Mouse (Mus musculus) CH12.LX (cell line): ENCODE results near the gene Nop53.

Experiments used
- GABPA ChIP-seq: IDR thresholded peaks from 2 replicates; pipeline ENCODE4 v1.6.1; 2012; ENCODE audit warnings: low read depth, low read length, improper control_type of control experiment, inconsistent platforms; ENCODE audit not compliant: insufficient replicate concordance
- JUND ChIP-seq: conservative IDR thresholded peaks from 2 replicates; pipeline ENCODE4 v1.6.1; 2011; ENCODE audit warnings: low read depth, low read length, improper control_type of control experiment
- KAT2A ChIP-seq: IDR thresholded peaks from 2 replicates; pipeline ENCODE4 v1.6.1; 2012; ENCODE audit warnings: low read length, improper control_type of control experiment, inconsistent platforms; ENCODE audit not compliant: insufficient replicate concordance
- MAFK ChIP-seq: IDR thresholded peaks from 2 replicates; pipeline ENCODE4 v1.6.1; 2011; ENCODE audit warnings: low read length, improper control_type of control experiment; ENCODE audit not compliant: insufficient replicate concordance
- MEF2A ChIP-seq: IDR thresholded peaks from 2 replicates; pipeline ENCODE4 v1.6.1; 2014; ENCODE audit warnings: low read depth, mild to moderate bottlenecking, inconsistent platforms, low read length, improper control_type of control experiment, borderline replicate concordance
- MXI1 ChIP-seq: IDR thresholded peaks from 2 replicates; pipeline ENCODE4 v1.6.1; 2011; ENCODE audit warnings: mild to moderate bottlenecking, low read depth, low read length, improper control_type of control experiment
- NELFE ChIP-seq: IDR thresholded peaks from 2 replicates; pipeline ENCODE4 v1.6.1; 2011; ENCODE audit warnings: low read depth, low read length, improper control_type of control experiment
- NRF1 ChIP-seq: IDR thresholded peaks from 2 replicates; pipeline ENCODE4 v1.6.1; 2014; ENCODE audit warnings: low read depth, mild to moderate bottlenecking, inconsistent platforms, low read length, improper control_type of control experiment, moderate library complexity
- POLR2A ChIP-seq: IDR thresholded peaks from 2 replicates; pipeline ENCODE4 v1.6.1; 2011; ENCODE audit warnings: low read depth, mild to moderate bottlenecking, improper control_type of control experiment, low read length
- UBTF ChIP-seq: IDR thresholded peaks from 2 replicates; pipeline ENCODE4 v1.6.1; 2012; ENCODE audit warnings: low read depth, mild to moderate bottlenecking, inconsistent platforms, low read length, improper control_type of control experiment, moderate library complexity
- USF1 ChIP-seq: IDR thresholded peaks from 2 replicates; pipeline ENCODE4 v1.6.1; 2014; ENCODE audit warnings: low read depth, mild to moderate bottlenecking, inconsistent platforms, low read length, improper control_type of control experiment
- ZC3H11A ChIP-seq: IDR thresholded peaks from 2 replicates; pipeline ENCODE4 v1.6.1; 2012; ENCODE audit warnings: low read depth, mild to moderate bottlenecking, inconsistent platforms, low read length, improper control_type of control experiment

DNA sequence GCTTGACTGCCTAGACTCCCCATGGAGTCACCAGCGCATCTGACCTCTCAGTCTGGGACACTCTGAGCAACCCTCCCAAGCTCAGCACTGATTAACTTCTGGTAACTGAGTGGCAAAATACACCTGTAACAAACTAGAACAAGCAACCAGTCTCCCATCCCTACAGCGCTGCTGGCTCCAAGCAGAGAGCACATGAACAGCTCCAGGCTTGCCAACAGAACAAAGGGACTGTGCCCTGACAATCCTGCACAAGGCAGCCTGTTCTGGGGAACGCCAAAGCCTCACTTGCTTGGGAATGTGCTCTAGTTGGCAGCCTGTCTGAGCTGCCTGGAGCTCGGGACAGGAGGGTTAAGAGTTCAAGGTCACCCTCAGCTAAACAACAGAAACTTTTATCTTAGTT is 35.7 kb upstream of the Nop53 start:
- no peak for TF ChIP-seq KAT2A
- no peak for TF ChIP-seq POLR2A
- TF ChIP-seq MEF2A = no peak
- TF ChIP-seq USF1 = no peak
- TF ChIP-seq MXI1 = no peak
- TF ChIP-seq NELFE = no peak
- TF ChIP-seq ZC3H11A = no peak
- TF ChIP-seq MAFK = no peak
- no peak for TF ChIP-seq GABPA
- TF ChIP-seq UBTF = no peak
- no peak for TF ChIP-seq NRF1
- TF ChIP-seq JUND = no peak
